Mouse (Mus musculus): ENCODE data around the gene Elob.

GRCm38 (mm10) chr17:23862926-23863325 lies 34.0 kb upstream of the Elob start:
- no peak for TF ChIP-seq POLR2A (IDR thresholded peaks at IDR 0.05; ENCODE audit: extremely low read depth, insufficient read depth, low read length)
- TF ChIP-seq CTCF (IDR thresholded peaks at IDR 0.05; ENCODE audit: low read depth, low read length), result no peak
